Mouse (Mus musculus) lung, postnatal 0 days (tissue): ENCODE data around the gene 1700061G19Rik.

Experiments used
- CTCF ChIP-seq: IDR thresholded peaks from 2 replicates; pipeline ENCODE4 v1.5.1; 2016; ENCODE audit warnings: antibody characterized with exemption, mild to moderate bottlenecking
- EP300 ChIP-seq: IDR thresholded peaks from 2 replicates; pipeline ENCODE4 v1.6.1; 2016; ENCODE audit warnings: antibody characterized with exemption, mild to moderate bottlenecking, control low read depth

- TF ChIP-seq CTCF (no peak), EP300 (no peak)
Measured at GRCm38 (mm10) chr17:56929530-56929929, 54.3 kb downstream of the 1700061G19Rik start.
